Mouse (Mus musculus) ovary, adult 18-20 months (tissue): ENCODE results near the gene Pitpnm1.

Experiments
- DNase-seq: peaks from one replicate; pipeline ENCODE4 v3.0.0; 2022; ENCODE audit warnings: low spot score, mixed read lengths

The Pitpnm1 gene

GRCm38 (mm10) chr19:4068717-4069410 is 30.9 kb upstream of the Pitpnm1 start:
- no peak for DNase-seq

- DNase-seq: no peak
Observed at GRCm38 (mm10) chr19:4070311-4070710, 29.5 kb upstream of the Pitpnm1 start.

GRCm38 (mm10) chr19:4070756-4071155 is 29.0 kb upstream of the Pitpnm1 start:
- no peak for DNase-seq

GRCm38 (mm10) chr19:4071406-4071805 is 28.4 kb upstream of the Pitpnm1 start:
- DNase-seq: no peak

- DNase-seq: no peak
Observed at GRCm38 (mm10) chr19:4072706-4073424, 26.9 kb upstream of the Pitpnm1 start.

- no peak for DNase-seq
Observed at GRCm38 (mm10) chr19:4075531-4075930, 24.3 kb upstream of the Pitpnm1 start.

- DNase-seq: no peak
Observed at GRCm38 (mm10) chr19:4079594-4079993, 20.2 kb upstream of the Pitpnm1 start.

GRCm38 (mm10) chr19:4080511-4081009 is 19.2 kb upstream of the Pitpnm1 start:
- DNase-seq: no peak

- no peak for DNase-seq
Observed at GRCm38 (mm10) chr19:4081394-4081793, 18.4 kb upstream of the Pitpnm1 start, which contains the start of gene Cabp2. Gene Cabp2 (plus strand): TSS chr19:4081578.

GRCm38 (mm10) chr19:4082219-4082965 is 17.4 kb upstream of the Pitpnm1 start:
- DNase-seq: no peak

- DNase-seq: no peak
Observed at GRCm38 (mm10) chr19:4083316-4083715, 16.5 kb upstream of the Pitpnm1 start.

- no peak for DNase-seq
Observed at GRCm38 (mm10) chr19:4083826-4084225, 16.0 kb upstream of the Pitpnm1 start.

GRCm38 (mm10) chr19:4084984-4085383 is 14.8 kb upstream of the Pitpnm1 start:
- DNase-seq: no peak

- DNase-seq: no peak
Observed at GRCm38 (mm10) chr19:4086156-4086555, 13.6 kb upstream of the Pitpnm1 start.

- no peak for DNase-seq
Observed at GRCm38 (mm10) chr19:4087090-4087489, 12.7 kb upstream of the Pitpnm1 start.

GRCm38 (mm10) chr19:4088146-4088545 is 11.7 kb upstream of the Pitpnm1 start:
- DNase-seq: no peak

- DNase-seq: no peak
Observed at GRCm38 (mm10) chr19:4089128-4089527, 10.7 kb upstream of the Pitpnm1 start.

- DNase-seq: no peak
Observed at GRCm38 (mm10) chr19:4090446-4090845, 9.4 kb upstream of the Pitpnm1 start.

GRCm38 (mm10) chr19:4091383-4091782 is 8.4 kb upstream of the Pitpnm1 start:
- DNase-seq: no peak

- DNase-seq: no peak
Observed at GRCm38 (mm10) chr19:4092750-4093149, 7.0 kb upstream of the Pitpnm1 start.

- DNase-seq: no peak
Observed at GRCm38 (mm10) chr19:4093772-4094171, 6.0 kb upstream of the Pitpnm1 start.

- DNase-seq: no peak
Observed at GRCm38 (mm10) chr19:4094348-4094747, 5.5 kb upstream of the Pitpnm1 start.
